Mouse (Mus musculus) brain, embryonic 14.5 days (tissue): ENCODE data around the gene Wnt9a.

Experiments used
- CTCF ChIP-seq: fragments of 200-500 bp; IDR thresholded peaks from 2 replicates; pipeline ENCODE4 v1.5.1; 2012; ENCODE audit warnings: inconsistent platforms, mild to moderate bottlenecking, moderate library complexity, borderline replicate concordance; ENCODE audit not compliant: insufficient read depth, insufficient read length; ENCODE audit errors: extremely low read depth
- POLR2A ChIP-seq: fragments of 200-500 bp; IDR thresholded peaks from 2 replicates; pipeline ENCODE4 v1.6.1; 2012; ENCODE audit warnings: mild to moderate bottlenecking, inconsistent platforms, borderline replicate concordance; ENCODE audit not compliant: poor library complexity, insufficient read depth, insufficient read length, severe bottlenecking; ENCODE audit errors: extremely low read depth

DNA sequence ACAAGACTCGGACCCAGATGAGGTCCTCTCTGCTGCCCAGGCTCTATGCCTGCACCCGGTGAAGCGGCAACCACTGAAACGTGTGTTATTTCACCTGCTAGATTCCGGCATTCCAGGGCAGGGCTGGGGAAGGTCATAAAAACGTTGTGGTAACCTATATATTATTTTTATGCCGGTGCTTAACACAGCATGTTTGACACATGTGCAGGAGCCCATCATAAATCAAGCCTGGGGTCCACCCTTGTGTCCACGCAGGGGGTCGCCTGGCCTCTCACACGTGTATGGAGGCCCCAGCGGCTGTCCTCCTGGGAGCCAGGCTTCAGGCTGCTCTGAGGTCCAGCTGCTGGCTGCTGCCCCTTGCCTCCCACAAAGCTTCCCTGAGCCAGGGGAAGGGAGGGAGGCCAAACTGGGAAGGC is 50.2 kb downstream of the Wnt9a start:
- TF ChIP-seq CTCF = no peak
- no peak for TF ChIP-seq POLR2A
